Mouse (Mus musculus) left cerebral cortex, adult 8-10 months (tissue): ENCODE data around the gene Tdrd6. TPM values are rescaled to one million over a fixed set of nuclear protein-coding genes. Genes with fewer than 3 reads are reported as not detected.

Source experiments
- DNase-seq, 2 experiments: peaks; one replicate each; pipeline ENCODE4 v3.0.0; 2022; ENCODE audit warnings: low spot score in 2 of 2
- total RNA-seq, 4 experiments: library from RNA; stranded (reverse); gene quantifications; 2 replicates each; pipeline ENCODE4 v1.2.4; 2022

Tdrd6 gene
- total RNA-seq, result 1 to 10 TPM in 1 of 4 experiments, under 1 TPM in 3; 0.42 to 1.2 (median 0.51) TPM

GRCm38 (mm10) chr17:43629496-43630426, at the start of gene Tdrd6:
TSS of gene Tdrd6 (minus strand) at chr17:43630299.
- no peak for DNase-seq

DNA sequence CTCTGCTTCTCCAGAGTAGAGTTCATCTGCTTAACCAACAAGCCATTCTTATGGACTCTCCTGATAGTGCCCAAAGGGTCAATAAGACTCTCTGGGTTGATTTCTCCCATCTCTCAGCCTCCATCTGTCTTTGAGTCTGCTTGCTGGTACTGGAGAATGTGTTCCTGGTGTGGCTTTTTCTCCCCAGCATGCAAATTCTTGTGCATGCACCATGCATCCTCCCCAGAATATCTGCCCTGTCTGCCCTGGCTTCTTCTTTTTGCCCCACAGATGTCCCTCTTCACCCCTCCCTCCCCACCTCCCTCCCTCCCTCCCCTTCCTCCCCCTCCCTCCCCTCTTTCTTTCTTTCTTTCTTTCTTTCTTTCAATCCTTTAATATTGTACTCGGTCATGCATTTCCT, 47.2 kb upstream of the Tdrd6 start:
- no peak for DNase-seq

DNA sequence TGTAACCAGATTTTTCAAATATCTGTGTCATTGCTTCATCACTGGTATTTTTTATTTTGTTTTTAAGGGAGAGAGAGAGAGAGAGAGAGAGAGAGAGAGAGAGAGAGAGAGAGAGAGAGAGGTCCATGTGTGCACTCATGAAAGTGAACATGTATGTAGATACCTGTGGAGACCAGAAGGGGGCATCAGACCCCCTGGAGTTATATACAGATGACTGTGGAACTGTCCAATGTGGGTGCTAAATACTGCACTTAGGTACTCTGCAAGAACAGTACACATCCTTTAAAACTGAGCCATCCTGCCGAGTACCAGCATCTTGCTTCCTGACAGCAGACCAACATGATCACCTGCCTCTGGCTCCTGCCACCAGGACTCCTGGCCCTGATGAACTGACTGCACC, 46.1 kb upstream of the Tdrd6 start:
- DNase-seq, result no peak

GRCm38 (mm10) chr17:43675228-43675627, 45.1 kb upstream of the Tdrd6 start:
- DNase-seq, result no peak

GRCm38 (mm10) chr17:43671907-43672306, 41.8 kb upstream of the Tdrd6 start:
- DNase-seq, result no peak

GRCm38 (mm10) chr17:43669145-43669695, 39.1 kb upstream of the Tdrd6 start:
- DNase-seq, result no peak

DNA sequence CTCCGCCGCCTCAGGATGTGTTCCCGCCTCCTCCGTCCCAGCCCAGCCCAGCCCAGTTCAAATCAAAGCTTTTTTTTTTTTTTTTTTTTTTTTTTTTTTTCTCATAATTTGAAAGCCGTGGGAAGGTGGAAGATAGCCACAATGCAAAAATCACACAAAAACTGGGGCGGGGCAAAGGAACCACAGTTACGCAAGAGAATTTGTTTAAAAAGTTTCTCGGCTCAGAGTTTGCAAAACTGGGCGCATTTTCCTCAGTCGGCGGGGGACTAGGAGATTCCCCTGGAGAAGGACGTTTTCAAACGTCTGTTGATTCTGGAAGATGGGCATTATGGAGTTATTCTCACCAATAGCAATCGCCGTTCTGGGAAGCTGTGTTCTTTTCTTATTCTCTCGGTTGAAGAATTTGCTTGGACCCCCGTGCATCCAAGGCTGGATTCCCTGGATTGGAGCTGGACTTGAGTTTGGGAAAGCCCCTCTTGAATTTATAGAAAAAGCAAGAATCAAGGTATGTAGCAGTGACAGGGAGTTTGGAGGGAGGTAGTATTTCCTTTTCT, 37.3 kb upstream of the Tdrd6 start, which contains the start of gene Cyp39a1:
Gene Cyp39a1 (plus strand): TSS at position 136 of the 554 bp plus-strand sequence.
- DNase-seq, result no peak

GRCm38 (mm10) chr17:43666576-43667289, 36.6 kb upstream of the Tdrd6 start, which contains the start of gene Slc25a27:
TSS of gene Slc25a27 (minus strand) at chr17:43667214.
- DNase-seq, result peak; percentile 78 to 89

DNA sequence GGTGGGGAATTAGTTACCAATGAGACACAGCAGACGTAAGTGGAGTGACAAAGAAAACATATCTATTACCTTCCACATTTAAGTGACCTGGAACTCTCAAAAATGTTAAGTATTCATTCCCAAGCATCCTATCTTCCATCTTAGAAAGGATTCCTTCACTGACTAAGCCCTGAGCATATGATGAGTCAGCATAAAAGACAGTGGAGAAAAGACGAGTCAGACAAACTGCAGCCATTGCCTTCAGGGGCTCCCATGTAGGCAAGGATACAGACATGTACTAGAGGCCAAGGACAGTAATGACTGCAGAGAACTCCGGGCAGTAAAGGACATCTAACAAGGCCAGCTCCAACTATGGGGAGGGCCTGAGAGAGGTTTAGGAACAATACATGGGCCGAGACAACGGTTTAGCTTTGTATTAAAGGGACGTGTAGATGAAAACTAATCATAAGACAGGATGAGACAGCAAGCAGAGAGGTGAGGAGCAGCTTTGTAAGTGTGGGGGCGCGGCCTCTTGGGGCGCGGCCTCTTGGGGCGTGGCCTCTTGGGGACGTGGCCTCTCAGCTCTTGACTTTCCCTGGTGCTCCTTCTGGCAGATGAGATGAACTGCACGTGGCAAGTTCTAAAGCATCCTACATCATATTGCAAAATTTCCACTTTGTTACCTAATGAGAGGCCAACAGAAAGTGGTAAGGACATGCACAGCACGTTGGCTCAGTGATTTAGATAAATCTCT, 21.4 kb upstream of the Tdrd6 start:
- DNase-seq, result no peak

GRCm38 (mm10) chr17:43649641-43650436, 19.7 kb upstream of the Tdrd6 start:
- DNase-seq, result no peak

- no peak for DNase-seq
Observed at GRCm38 (mm10) chr17:43646925-43647324, 16.8 kb upstream of the Tdrd6 start.

GRCm38 (mm10) chr17:43645136-43645535, 15.0 kb upstream of the Tdrd6 start:
- no peak for DNase-seq

- DNase-seq, result no peak
Observed at GRCm38 (mm10) chr17:43644375-43644774, 14.3 kb upstream of the Tdrd6 start.

- no peak for DNase-seq
Observed at GRCm38 (mm10) chr17:43643191-43643590, 13.1 kb upstream of the Tdrd6 start.

GRCm38 (mm10) chr17:43640825-43641224, 10.7 kb upstream of the Tdrd6 start:
- no peak for DNase-seq

DNA sequence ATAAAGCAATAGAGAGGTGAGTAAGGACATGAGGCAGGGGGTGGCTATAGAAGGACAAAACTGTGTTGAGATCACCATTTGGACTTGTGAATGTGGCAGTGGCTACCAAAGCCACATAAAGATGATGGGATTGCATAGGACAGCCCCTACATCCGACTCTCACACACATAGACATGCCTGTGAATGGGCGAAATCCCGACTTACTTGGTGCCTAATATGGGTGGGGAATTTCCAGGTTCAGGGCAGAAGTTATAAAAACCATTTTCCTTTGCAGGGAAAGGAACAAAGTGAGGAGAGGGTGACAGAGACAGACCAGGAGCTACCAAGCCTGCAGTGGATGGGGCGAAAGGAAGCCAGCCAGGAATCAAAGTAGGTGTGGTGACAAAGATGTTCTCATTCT, 7.0 kb upstream of the Tdrd6 start:
- no peak for DNase-seq

DNA sequence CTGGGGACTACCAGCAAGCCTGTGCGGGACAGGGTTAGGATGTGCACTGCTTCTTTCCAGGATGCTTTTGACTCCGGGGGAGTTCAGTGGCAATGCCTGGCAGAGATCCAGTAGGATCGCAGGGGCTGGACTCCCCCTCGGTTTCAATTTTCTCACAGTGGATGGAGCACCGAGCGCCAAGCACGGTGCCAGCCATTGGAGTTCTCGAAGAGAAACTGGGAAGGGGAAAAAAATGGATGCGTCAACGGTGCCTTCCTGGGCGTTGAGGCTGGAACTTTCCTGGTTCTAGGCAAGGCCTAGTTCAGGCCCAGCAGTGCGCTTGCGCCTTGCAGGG, 295 bp upstream of the Tdrd6 start:
- no peak for DNase-seq

DNA sequence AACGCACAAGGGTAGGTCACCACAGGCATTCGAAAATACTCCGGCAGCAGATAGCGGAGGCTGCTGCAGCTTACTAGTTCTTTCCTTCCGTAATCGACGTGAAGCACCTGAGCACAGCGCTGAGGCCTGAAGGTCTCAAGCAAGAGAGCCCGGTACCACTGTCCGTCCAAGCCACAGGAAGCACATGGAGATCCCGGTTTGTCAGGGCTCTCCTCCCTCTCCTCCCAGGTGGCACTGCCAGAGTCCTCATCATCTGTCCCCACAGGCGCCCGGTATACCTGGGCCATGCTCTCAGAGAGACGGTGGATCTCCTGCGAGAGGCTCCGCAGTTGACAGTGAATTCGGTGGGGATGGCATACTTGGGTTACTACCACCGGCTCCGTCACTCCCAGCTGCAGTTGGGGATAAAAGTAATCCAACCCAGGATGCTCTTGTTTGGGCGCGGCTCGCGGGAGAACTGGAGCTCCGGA, 1.0 kb downstream of the Tdrd6 start:
- DNase-seq, result no peak

DNA sequence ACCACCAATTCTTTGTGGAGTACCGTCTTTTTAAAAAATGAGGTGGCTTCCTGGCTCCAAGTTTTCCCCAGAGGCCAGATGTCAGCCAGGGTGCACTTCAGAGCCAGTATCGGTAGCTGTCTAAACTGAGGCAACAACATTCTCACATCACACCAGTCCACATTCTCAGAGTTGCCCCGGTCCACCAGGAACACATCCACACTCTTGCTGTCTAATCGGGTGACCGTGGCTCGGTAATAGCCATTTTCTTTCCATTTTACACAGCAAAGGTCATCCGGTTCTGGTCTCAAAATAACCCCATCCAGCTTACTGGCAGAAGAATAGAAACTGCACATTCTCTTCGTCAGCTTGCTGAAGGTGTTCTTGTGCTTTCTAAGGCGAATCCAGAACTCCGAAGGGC, 1.9 kb downstream of the Tdrd6 start:
- no peak for DNase-seq

GRCm38 (mm10) chr17:43622076-43622475, 8.0 kb downstream of the Tdrd6 start:
- DNase-seq, result no peak
